Mouse (Mus musculus): Measurements from ENCODE around the gene Ankrd35.

- no peak for TF ChIP-seq CTCF (IDR thresholded peaks at IDR 0.05; ENCODE audit: borderline replicate concordance, control insufficient read depth, extremely low read depth, insufficient read depth, low read length, poor library complexity)
- TF ChIP-seq POLR2A (IDR thresholded peaks at IDR 0.05; ENCODE audit: control insufficient read depth, extremely low read depth, insufficient read depth, low read length, poor library complexity) = no peak
Observed at GRCm38 (mm10) chr3:96635906-96636305, 34.0 kb upstream of the Ankrd35 start.
